Mouse (Mus musculus) spleen, adult 2 months (tissue): ENCODE data around the gene Gm10037. TPM values are rescaled to one million over a fixed set of nuclear protein-coding genes. Genes with fewer than 3 reads are reported as not detected.
"Not testable (repeated sequence)": the region's sequence is repeated elsewhere in the genome, so short reads cannot be mapped to it uniquely, and the experiment has no call there.

Experiments
- DNase-seq, 2 experiments: peaks; one replicate each; pipeline versions ENCODE4 v3.0.0 to v3.0.0-alpha.2; 2012 to 2021; ENCODE audit warnings: low spot score in 2 of 2, low read depth in 1 of 2
- H3K27ac ChIP-seq: fragments of 200-500 bp; 2 replicates; pipeline ENCODE4 v1.5.1; 2012; ENCODE audit warnings: low read length, inconsistent platforms; ENCODE audit not compliant: insufficient read depth
- H3K27me3 ChIP-seq: fragments of 200-500 bp; 2 replicates; pipeline ENCODE4 v1.6.1; 2012; ENCODE audit warnings: mild to moderate bottlenecking, moderate library complexity, low read length, inconsistent platforms; ENCODE audit not compliant: control insufficient read depth, insufficient read depth
- H3K36me3 ChIP-seq: fragments of 200-500 bp; 2 replicates; pipeline ENCODE4 v1.6.1; 2012; ENCODE audit warnings: mild to moderate bottlenecking, low read length, inconsistent platforms; ENCODE audit not compliant: control insufficient read depth, insufficient read depth
- H3K4me1 ChIP-seq: fragments of 200-500 bp; 2 replicates; pipeline ENCODE4 v1.6.1; 2011; ENCODE audit warnings: inconsistent platforms; ENCODE audit not compliant: control insufficient read depth, insufficient read depth, insufficient read length
- H3K4me3 ChIP-seq: fragments of 200-500 bp; 2 replicates; pipeline ENCODE4 v1.5.1; 2011; ENCODE audit warnings: mild to moderate bottlenecking, inconsistent platforms; ENCODE audit not compliant: insufficient read depth, insufficient read length; ENCODE audit errors: extremely low read depth
- CTCF ChIP-seq: fragments of 200-500 bp; IDR thresholded peaks from 2 replicates; pipeline ENCODE4 v1.5.1; 2011; ENCODE audit warnings: mild to moderate bottlenecking, inconsistent platforms; ENCODE audit not compliant: insufficient read depth, insufficient read length, insufficient replicate concordance; ENCODE audit errors: extremely low read depth
- POLR2A ChIP-seq: fragments of 200-500 bp; IDR thresholded peaks from 2 replicates; pipeline ENCODE4 v1.6.1; 2011; ENCODE audit warnings: low read depth, low read length, inconsistent platforms
- WGBS: fragments of 180-500 bp; shearing (Covaris S2); methylation state at CpG from one replicate; pipeline ENCODE4 v1.1.7; 2018; 5-methylcytosine and 5-hydroxymethylcytosine counted together
- polyA plus RNA-seq: library from polyadenylated mRNA; depleted of rRNA; stranded (reverse); fragments of >200 nt; gene quantifications from 2 replicates; pipeline ENCODE4 v1.2.3, GENCODE M21; 2012; rRNA removed

Gene Gm10037
- polyA plus RNA-seq: 0.16 TPM in 1 of 2 replicates, not detected in the other

DNA sequence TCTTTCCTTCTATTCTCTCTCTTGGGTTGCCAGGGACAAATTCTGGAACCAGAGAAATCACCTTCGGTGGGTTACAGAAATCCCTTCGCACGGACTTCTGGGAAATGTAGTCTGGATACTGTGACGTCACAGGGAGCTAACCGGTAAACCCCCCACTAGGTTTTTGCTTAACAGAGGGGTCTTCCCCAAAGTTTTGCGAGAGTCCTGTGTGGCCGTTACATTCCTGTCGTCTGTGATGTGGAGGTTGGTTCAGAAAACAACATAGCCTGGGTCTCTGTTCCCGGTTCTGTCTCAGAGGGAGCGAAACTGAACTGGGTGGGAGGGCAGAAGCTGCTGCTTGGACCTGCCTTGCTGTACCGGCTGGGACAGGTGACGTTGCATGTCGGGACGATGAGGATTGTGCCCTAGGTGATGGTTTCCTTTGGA, at the start of gene Gm10037:
TSS of gene Gm10037 (plus strand) at position 196 of the 426 bp plus-strand sequence.
- Histone ChIP-seq H3K4me3 (peak within 1 kb of the TSS; percentile 66), H3K27ac (no peak within 1 kb of the TSS), H3K27me3 (no peaks in the 10 kb centered on the region), H3K4me1 (no peaks in the 10 kb centered on the region), H3K36me3 (no peaks in the 10 kb centered on the region)
- 6% methylated on average over 14 of the region's 14 CpGs for WGBS
- TF ChIP-seq CTCF: no peak
- no peak for TF ChIP-seq POLR2A
- DNase-seq: peak; percentile 34 to 41

DNA sequence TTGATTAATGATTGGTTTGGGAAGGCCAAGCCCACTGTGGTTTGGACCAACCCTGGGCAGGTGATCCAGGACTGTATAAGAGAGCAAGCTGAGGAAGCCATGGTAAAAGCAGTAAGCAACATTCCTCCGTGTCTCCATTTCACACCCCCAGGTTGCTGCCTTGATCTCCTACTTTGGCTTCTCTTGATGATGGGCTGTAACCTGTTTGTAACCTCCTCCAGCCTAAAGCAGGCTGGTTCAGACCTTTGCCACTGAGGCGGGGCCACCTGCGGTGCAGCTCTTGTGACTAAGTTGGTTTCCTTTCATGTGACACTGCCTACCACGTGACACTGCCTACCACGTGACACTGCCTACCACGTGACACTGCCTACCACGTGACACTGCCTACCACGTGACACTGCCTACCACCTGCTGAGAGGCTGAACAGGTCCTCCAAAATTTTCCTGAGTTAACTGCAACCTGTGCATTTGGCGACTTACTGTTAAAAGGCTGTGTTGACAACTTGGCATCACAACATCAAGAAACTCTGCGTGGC, 38.9 kb upstream of the Gm10037 start:
- no peak for TF ChIP-seq POLR2A
- TF ChIP-seq CTCF: no peak
- Histone ChIP-seq H3K27me3 (no peaks in the 10 kb centered on the region), H3K27ac (no peak overlapping the region), H3K4me1 (no peaks in the 10 kb centered on the region), H3K4me3 (no peak overlapping the region), H3K36me3 (no peaks in the 10 kb centered on the region)
- no peak for DNase-seq
- 93% methylated on average over 10 of the region's 10 CpGs for WGBS

DNA sequence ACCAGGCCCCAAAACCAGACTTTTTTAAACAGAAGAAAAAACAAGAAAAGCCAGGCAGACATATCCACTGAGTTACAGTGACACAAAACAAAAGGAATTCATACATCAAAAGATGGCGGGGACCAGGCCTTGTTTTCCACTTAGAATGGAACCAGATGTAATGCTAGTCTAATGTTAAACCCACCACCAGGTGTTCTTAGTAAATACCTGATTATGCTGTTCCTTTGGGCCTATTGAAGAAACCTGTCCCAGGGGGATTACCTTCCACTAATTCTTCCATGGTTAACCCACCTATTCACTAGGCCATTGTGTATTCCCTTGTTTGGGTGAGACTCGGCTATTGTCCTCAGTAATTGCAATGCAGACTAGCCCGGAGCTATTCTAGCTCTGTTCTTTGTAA, 32.3 kb upstream of the Gm10037 start:
- Histone ChIP-seq H3K36me3 (no peaks in the 10 kb centered on the region), H3K27me3 (no peaks in the 10 kb centered on the region), H3K4me3 (no peak overlapping the region), H3K4me1 (no peaks in the 10 kb centered on the region), H3K27ac (no peak overlapping the region)
- WGBS: 89% methylated on average over 3 of the region's 3 CpGs
- no peak for DNase-seq
- TF ChIP-seq POLR2A (no peak), CTCF (no peak)

DNA sequence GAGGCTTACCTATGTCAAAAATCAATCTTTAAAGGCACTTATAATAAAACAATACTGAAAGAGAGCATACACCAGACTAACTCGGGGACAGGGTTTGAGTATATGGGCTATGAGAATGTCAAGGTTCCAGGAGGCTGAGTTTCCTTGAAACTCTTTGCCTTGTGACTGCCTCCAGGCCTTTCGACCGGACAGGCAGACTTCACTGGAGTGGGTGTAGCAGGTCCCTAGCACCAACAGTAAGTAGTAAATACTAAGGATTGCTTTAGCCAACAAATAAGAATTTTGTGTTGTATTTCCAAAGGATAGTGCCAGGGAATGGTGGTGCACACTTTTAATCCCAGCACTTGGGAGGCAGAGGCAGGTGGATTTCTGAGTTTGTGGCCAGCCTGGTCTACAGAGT, 31.8 kb upstream of the Gm10037 start:
- not testable (repeated sequence) for H3K27ac ChIP-seq, DNase-seq, H3K27me3 ChIP-seq, H3K4me1 ChIP-seq, H3K4me3 ChIP-seq, H3K36me3 ChIP-seq
- 89% methylated on average over 3 of the region's 3 CpGs for WGBS

DNA sequence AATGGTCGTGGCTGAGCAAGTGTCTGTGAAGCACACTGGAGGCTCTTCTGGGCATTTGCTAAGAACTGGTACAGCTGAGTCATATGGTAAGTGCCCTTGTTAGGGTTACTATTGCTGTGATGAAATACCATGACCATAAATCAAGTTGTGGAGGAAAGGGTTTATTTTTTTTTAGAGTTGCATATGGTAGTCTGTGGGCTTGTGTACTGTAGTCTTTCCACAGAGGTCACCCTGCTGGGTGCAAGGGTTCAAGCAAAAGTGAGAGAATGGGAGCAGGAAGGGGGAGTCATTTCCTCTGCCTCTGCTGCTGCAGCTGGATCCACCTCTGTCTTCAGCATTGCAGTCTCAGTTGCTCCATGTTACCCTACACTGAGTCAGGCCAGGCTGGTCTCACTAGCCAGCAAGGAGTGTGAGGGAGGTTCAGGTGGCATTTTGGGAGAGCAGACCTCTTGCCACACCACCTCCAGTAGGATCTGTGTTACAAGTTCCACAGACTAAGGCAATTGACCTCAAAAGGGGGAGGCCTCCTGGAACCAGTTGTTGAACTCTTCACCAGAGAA, 19.2 kb upstream of the Gm10037 start:
- TF ChIP-seq POLR2A: no peak
- TF ChIP-seq CTCF: no peak
- 74% methylated on average over 1 of the region's 1 CpGs for WGBS
- no peaks in the 10 kb centered on the region for H3K27me3 ChIP-seq
- H3K36me3 ChIP-seq: no peaks in the 10 kb centered on the region
- no peak overlapping the region for H3K4me3 ChIP-seq
- peaks cover 2% of the 10 kb centered on the region; the same call in 1 of the 2 replicates for H3K4me1 ChIP-seq
- no peak overlapping the region for H3K27ac ChIP-seq
- no peak for DNase-seq

DNA sequence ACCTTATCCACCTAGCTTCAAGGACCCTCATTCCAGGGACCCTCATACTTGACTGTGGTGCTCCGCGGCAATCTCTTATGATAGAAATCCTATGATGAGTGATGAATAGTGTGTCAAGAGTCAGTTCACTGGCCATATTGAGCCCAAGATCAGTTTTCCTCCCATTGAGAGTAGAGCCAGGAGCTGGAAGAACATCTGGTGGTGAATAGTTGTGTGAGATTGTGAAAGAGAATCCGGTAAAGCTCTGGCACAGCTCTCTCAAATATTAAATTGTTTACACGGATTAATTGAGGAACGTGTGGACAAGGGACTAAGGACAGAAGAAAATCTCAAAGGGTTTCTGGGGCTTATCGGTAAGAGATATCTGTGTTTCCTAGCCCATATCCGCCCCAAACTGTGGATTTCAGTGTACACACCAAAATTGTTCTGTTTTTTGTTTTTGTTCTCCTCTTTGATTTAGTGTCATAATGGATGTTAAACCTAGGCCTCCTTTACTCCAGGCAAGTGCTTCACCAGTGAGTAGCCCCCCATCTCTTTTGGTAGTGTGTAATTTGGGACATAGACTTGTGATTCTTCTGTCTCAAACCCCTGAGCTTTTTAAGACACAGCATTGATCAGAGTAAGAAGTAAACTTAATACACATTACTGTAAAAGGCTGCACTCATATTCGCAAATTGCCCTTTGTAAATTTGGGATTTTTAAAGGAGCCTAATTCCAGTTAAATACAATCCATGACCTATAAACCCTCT, 17.8 kb upstream of the Gm10037 start:
- Histone ChIP-seq H3K27ac (no peak overlapping the region), H3K36me3 (no peaks in the 10 kb centered on the region), H3K4me3 (no peak overlapping the region), H3K4me1 (peaks cover 2% of the 10 kb centered on the region; the same call in 1 of the 2 replicates), H3K27me3 (no peaks in the 10 kb centered on the region)
- DNase-seq: no peak
- TF ChIP-seq POLR2A: no peak
- TF ChIP-seq CTCF: no peak
- WGBS: 83% methylated on average over 8 of the region's 8 CpGs
